Mouse (Mus musculus) left cerebral cortex, postnatal 10 days (tissue): ENCODE data around the gene Capn1. TPM values are rescaled to one million over a fixed set of nuclear protein-coding genes. Genes with fewer than 3 reads are reported as not detected.

Experiments
- DNase-seq, 2 experiments: peaks; one replicate each; pipeline ENCODE4 v3.0.0; 2021 to 2022; ENCODE audit warnings: low spot score in 2 of 2, mixed read lengths in 1 of 2; ENCODE audit errors: extremely low spot score in 1 of 2
- intact Hi-C: fragments of 180-260 bp; cut with DNase I; formaldehyde crosslinking; loops from one replicate; pipeline ENCODE4 v1.15.1; 2025
- total RNA-seq, 2 experiments: library from RNA; stranded (reverse); gene quantifications; 2 replicates each; pipeline ENCODE4 v1.2.3; 2021

The Capn1 gene
- total RNA-seq = 10 to 100 TPM; 18.2 to 19.3 TPM

DNA sequence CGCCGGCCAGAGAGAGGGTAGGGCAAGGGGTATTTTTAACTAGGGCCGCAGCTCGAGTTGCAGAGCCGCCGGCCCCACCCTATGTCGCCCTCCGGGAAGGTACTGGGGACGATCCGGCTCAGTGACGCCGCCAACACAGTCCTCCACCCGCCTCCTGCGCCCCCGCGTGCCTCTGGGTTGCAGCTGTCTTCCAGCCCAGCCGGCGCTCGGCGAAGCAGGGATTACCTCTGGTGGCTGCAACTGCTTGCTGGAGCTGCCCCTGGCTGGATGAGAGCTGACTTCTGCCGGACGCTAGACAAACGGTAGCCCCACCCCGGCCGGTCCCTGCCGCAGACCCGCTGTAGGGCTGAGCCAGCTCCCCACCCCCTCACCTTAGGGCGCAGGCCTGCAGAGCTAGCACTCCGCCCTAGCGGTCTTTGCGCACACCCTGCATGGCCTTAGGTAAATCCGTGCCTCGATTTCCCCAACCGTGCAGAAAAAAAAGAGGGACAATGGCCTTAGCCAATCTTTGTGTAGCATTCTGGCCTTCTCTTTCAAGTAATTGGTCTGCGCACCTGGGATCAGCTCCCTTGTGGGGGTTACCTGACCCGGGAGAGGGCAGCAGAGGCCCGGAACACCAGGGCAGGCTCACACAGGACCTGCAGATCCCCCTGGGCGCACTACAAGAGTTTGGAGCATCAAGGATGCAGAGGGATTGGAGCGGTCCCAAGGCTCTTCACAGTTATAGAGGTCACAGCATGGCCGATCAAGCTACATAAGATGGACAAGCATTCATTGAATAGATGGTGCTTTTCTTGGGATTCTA lies at the start of gene Capn1:
Gene Capn1, minus strand, starts transcription at position 387 of the 805 bp plus-strand sequence.
- intact Hi-C loops = loop anchor here (10.0 kb wide), 1 partner anchor 231 kb away; no protein-coding TSS in a partner anchor
- peak; percentile 16 to 83 for DNase-seq

DNA sequence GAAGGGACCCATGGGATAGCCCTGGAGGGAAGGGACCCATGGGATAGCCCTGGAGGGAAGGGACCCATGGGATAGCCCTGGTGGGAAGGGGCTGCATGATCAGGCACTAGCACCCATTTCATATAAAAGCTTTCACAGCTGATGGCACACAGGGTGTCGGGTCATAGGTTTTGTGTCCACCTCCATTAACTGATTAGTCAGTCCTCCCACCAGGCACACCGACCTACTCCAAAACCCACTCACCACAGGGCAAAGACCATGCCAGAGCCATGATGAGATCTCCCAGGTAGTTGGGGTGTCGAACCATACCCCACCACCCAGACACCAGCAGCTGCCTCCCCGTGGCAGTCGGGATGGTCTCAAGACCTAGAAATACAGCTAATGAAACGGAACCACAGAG lies 47.4 kb upstream of the Capn1 start:
- no peak for DNase-seq
- intact Hi-C loops = no loop called here

DNA sequence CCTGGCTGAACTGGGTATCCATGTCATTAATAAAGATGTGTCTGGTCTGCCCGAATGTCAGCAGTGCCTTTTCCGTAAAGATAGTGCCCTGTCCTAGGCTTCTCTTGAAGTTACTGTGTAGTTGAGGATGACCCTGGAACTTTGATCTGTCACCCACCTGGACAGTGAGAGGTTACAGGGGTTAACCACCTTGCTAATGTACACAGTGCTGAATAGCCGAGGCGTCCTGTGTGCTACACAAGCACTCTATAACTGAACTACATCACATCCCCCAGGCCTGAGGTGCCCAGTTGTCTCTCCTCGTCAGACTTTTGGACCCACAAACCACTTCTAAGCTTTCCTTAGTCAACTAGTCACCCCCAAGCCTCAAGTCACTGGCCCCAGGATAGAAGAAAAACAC lies 46.7 kb upstream of the Capn1 start:
- no peak for DNase-seq
- intact Hi-C loops = no loop called here

DNA sequence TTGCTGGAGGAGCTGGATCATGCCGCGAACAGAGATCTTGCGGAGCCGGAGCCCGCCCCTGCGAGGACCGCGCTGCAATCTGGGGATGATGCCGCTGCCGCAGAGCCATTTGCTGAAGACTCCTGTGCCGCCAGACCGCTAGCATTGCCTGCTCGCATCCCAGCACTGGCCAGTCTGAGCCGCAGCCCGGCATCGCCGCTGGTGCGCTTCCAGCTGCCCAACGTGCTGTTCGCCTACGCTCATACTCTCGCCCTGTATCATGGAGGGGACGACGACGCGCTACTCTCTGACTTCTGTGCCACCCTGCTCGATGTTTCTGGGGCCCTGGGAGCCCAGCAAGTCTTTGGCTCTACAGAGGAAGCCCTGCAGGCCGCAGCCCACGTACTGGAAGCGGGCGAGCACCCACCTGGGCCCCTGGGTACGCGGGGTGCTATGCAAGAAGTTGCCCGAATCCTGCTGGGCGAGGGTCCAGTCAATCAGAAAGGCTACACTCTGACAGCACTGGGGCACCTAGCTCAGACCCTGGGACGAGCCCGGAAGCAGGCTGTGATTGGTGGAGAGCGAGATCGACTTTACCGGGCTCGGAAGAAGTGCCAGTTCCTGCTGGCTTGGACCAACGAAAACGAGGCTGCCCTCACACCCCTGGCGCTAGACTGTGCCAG lies 46.1 kb upstream of the Capn1 start:
- intact Hi-C loops = no loop called here
- DNase-seq = peak in 1 of 2 experiments; percentile 63

DNA sequence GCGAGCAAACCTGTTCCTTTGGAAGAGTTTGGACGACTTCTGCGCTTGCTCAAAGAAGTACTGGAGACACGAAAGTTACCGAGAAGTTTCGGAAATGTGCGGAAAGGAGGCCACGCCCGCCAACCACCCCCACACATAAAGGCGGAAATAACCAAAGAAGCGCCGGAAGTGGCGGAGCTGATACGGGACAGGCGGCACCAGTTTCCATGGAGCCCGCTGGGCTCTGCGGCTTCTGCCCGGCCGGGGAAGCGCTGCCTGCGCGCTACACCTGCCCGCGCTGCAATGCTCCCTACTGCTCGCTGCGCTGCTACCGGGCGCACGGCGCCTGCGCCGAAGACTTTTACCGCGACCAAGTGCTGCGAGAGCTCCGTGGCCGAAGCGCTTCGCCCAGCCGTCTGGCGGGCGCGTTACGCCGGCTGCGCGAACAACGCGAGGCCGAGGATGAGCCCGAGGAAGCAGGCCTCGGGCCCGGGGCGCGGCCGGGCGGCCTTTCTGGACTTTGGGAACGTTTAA lies 45.4 kb upstream of the Capn1 start, which contains the start of gene Znhit2:
Gene Znhit2, plus strand, starts transcription at position 172 of the 513 bp plus-strand sequence.
- peak; percentile 94 to 95 for DNase-seq
- intact Hi-C loops = no loop called here

GRCm38 (mm10) chr19:6058966-6059365 lies 43.3 kb upstream of the Capn1 start:
- intact Hi-C loops = no loop called here
- no peak for DNase-seq

GRCm38 (mm10) chr19:6058513-6058912 lies 42.8 kb upstream of the Capn1 start:
- intact Hi-C loops = no loop called here
- no peak for DNase-seq

GRCm38 (mm10) chr19:6057313-6058096 lies 41.8 kb upstream of the Capn1 start, which contains the start of the genes Mrpl49 and Fau:
Mrpl49 (minus strand) TSS chr19:6057785.
Fau (plus strand) TSS chr19:6057844.
- intact Hi-C loops = no loop called here

DNA sequence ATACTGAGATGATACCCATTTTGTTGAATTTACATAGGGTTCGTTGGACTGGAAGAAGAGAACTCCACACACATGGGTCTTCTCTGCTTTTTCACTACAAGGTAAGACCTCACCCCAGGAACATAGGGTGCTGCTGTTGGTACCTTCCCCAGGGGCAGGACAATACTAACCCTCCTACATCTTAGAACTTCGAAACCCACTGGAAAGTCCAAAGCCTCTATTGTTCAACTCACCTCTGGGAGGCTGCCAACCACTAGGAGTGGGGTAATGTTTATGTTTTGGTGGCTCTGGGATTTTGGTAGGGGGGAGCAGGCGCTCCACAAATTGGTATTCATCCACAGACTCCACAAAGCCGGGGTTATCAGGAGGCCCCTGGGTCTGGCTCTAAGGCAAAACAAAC lies 41.0 kb upstream of the Capn1 start:
- intact Hi-C loops = no loop called here
- no peak for DNase-seq

More at GRCm38 (mm10) chr19:6057313-6058096, 41.8 kb upstream of the Capn1 start, which contains the start of the genes Mrpl49 and Fau:
- peak; percentile 99 to 100 for DNase-seq

GRCm38 (mm10) chr19:6054296-6054695 lies 38.6 kb upstream of the Capn1 start:
- no peak for DNase-seq
- intact Hi-C loops = no loop called here

- intact Hi-C loops = no loop called here
- no peak for DNase-seq
Measured at GRCm38 (mm10) chr19:6052516-6052915, 36.8 kb upstream of the Capn1 start.

DNA sequence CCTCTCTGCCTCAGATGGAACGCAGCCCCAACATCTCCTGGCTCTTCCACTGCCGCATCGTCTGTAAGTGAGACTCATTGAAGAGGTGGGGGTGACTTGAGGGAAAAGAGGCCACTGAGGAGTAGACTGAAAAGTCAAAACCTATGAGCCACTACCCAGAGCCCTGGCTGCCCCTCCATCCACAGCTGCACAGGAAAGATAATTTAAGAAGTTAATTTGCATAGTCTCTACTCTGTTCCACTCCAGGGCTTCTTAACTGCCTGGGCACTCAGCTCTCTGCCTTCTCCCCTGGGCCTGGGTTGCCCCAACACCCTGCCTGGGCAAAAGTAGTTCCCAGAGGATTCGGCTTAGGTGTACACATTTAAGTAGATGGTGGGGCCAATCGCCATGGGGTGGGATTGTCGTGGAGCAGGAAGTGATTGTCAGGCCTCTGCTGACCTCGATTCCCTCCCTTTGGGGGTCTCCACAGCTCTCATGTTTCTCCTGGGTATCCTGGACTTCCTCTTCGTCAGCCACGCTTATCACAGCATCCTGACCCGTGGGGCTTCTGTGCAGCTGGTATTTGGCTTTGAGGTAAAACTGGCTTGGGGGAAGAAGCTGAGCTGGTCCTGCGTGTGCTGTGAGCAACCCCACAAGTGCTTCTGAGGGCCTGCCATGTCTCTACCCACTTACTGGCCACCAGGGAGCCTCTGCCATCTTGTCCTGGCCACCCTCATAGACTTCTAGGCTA lies 33.1 kb upstream of the Capn1 start:
- DNase-seq = no peak
- intact Hi-C loops = loop anchor here (5.0 kb wide), 1 partner anchor 127 kb away; the partner anchor contains the start of gene Cdc42ep2

- peak in 1 of 2 experiments; percentile 32 for DNase-seq
- intact Hi-C loops = loop anchor here (5.0 kb wide), 1 partner anchor 126 kb away; the partner anchor contains the start of gene Cdc42ep2
Measured at GRCm38 (mm10) chr19:6047899-6048166, 32.1 kb upstream of the Capn1 start.

GRCm38 (mm10) chr19:6047154-6047898 lies 31.6 kb upstream of the Capn1 start:
- intact Hi-C loops = loop anchor here (5.0 kb wide), 1 partner anchor 125 kb away; the partner anchor contains the start of gene Cdc42ep2
- DNase-seq = no peak

DNA sequence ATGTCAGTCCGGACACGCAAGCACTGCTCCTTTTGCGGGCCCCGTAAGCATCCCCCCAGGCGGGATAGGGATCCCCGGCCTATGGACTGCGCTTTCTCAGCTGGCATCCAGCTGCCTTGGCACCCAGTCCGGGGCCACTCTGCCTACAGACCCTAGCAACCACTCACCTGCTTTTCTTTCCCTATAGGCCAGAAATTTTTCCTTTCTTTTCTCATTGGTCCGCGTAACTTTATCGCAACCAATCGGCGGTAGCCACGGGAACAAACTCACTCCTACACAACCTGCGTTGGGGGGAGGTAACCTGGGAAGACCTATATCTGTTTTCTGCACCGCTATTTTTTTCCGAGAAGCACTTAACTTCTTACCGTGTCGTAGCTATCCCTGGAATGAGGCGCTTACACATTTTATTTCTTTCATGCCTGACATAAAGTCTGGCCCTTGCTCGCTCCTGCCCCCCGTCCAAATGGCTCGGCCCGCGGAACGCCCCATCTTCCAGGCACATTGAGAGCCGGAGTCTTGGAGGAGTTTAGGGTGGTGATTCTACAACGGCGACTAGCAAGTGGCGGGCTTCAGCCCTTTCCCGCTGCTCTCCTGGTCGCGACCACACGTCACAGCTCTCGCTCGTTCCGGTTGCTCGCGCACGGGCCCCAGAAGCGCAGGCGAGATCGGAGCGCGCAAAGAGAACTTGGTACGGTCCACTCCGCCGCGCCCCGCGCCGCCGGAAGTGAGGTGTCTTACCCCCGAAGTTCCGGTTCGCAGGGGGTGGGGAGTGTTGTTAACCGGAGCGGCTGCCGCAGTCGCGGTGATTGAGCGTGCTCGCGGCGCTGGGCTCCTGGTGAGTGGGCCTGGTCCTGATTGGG lies 30.8 kb upstream of the Capn1 start, which contains the start of gene Syvn1:
Gene Syvn1, plus strand, starts transcription at position 283 of the 860 bp plus-strand sequence.
- intact Hi-C loops = loop anchor here (5.0 kb wide), 1 partner anchor 124 kb away; the partner anchor contains the start of gene Cdc42ep2
- DNase-seq = peak; percentile 93 to 94
